Mouse (Mus musculus): Measurements from ENCODE around the gene Ndufa11. TPM values are rescaled to one million over a fixed set of nuclear protein-coding genes. Genes with fewer than 3 reads are reported as not detected.
A peak's percentile ranks its signal among the peaks of the same experiment; 100 is the strongest.

The Ndufa11 gene
- polyA plus RNA-seq, 1 experiment: 662 TPM

DNA sequence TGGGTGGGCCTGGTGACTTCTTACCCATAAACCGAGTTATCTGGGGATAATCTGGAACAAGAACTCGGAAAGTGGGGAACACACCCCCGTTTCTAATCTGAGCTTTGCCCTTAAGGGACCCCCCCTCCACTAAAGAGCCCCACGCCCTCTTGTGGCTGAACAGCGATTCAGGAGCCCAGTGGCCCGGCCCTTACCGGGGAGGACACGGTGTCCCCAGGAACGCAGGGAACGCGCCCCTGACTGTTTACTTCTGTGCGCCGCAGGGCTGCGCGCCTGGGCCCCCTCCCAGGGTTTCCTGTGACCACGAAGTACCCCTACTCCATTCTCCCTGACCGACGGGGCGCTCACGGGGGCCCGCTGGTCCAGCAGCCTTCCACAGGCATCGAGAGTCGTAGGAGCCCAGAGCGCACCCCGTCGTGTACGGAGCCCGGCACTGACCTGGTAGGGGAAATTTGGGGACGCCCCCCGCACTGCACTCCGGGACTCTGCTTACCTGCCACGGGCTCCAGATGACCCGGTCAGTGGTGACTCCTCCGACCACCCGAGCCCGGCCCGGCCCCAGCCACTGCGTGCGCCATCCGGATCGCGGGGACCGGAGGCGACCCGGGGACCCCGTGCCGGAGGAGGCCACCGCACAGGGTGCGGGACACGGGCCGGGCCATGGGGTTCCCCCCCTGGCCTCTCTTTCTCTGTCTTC lies 39.3 kb downstream of the Ndufa11 start:
- no peak for DNase-seq (ENCODE audit: low read depth, low spot score)
- 1% methylated on average over 51 of the region's 51 CpGs for WGBS

DNA sequence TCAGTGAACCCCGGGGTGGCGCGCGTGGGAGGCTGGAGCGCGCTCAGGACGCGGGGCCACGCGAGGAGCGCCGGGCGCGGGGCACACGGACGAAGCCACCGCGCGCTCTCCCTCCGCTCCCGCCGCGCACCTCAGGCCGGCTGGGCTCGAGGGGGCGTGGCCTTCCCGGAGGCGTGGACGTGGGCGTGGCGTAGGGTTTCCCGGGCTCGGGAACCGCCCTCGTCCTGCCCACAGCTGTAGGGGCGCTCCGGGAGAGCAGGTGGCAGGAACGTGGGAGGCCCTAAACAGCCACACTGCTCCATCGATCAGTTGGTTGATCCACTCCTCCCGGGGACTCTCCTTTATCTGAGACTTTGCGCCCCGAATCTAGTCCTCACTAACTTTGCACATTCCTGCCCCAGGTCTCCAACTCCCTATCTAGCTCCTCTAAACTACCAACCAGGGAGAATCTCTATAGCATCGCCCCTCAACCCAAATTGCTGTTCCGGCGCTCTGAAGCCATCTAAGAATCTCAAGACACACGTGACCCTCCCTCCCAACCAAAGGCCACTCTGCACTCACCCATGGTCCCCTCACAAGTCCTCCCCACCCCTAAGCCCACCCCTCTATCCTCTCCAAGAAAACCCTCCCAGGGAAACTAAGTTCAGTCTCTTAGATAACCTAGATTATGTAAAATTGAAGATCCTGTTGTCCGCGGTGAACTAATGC lies 40.0 kb downstream of the Ndufa11 start, which contains the start of gene Nrtn:
Nrtn (minus strand) TSS at position 115 of the 708 bp plus-strand sequence.
- WGBS: under 1% methylated on average over 47 of the region's 48 CpGs
- DNase-seq (ENCODE audit: low read depth, low spot score): peak; percentile 66

DNA sequence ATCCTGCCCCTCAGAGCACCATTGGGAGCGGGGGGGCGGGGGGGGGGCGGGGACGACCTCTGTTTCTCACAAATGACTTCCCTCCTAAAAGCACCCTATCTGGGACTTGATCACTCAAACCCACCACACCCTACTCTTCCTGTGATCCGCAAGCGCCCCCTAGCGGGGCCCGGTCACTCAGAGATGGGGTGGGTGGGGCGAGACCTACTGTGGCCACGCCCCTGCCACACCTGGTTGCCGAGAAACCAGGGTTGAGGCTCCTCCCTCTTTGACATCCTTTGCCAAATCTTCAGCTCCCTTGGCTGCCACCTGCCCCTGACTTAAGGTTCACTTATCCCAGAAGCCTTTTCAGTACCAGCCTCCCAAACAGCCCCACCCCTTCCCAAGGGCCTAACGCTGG lies 40.6 kb downstream of the Ndufa11 start:
- DNase-seq (ENCODE audit: low read depth, low spot score): peak; percentile 53
- WGBS: 3% methylated on average over 12 of the region's 12 CpGs

DNA sequence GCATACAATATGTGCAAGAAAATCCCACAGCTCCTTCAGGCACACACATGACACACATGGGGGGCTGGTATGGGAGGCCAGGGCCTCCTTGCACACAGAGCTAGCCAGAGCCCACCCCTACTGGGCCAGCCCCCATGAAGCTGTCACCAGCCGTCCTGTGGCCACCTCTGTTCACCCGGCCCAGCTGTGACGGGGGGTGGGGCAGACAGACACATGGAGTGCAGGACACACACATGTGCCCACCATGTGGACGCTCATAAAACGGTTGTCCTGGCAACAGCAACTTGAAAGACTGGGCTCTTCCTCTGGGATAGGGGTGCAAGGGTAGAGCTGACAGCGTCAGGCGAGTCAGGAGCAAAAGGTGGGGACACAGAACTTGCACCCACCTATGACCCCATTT lies 41.7 kb downstream of the Ndufa11 start:
- no peak for DNase-seq (ENCODE audit: low read depth, low spot score)
- 72% methylated on average over 7 of the region's 7 CpGs for WGBS

DNA sequence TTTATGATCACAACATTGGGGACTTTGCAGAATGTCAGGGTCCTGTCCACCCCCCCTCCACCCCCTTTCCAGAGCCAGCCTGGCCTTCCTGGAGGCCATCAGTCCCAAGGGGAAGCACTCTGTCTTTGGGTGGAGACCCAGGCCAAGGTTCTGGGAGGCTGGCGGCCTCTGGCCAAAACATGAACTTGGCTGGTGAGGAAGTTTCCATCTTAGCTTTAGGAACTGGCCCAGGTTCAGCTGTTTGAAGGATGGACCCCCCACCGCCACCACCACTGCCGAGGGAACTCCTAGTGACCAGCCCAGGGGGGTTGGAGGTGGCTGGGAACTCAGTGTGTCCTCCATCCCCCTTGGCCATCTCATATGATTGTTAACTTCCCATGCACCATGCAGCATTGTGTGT lies 43.5 kb downstream of the Ndufa11 start:
- WGBS: 64% methylated on average over 3 of the region's 3 CpGs

DNA sequence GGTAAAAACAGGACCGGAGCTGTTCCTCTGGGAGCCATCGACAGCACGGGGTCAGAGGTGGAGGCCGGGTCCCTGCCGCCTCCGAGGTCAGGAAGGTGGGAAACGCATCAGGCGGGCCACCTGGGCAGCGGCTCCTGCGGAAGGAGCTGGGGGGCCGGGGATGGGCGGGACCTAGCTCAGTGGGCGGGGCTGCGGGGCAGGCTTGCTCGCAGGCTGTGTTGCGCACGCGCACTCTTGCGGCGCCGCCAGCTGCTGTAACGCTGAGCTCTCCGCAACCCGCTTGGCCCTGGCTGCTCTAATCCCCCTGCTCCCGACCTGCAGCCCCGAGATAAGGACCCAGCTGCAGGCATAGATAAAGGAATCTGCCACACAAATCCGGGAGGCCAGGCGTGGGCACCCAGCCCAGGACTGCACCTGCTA lies 44.4 kb downstream of the Ndufa11 start:
- under 1% methylated on average over 28 of the region's 28 CpGs for whole genome bisulfite sequencing
- no peak for DNase-seq (ENCODE audit: low read depth, low spot score)

More for the DNA sequence above, 43.5 kb downstream of the Ndufa11 start:
- no peak for DNase-seq (ENCODE audit: low read depth, low spot score)

DNA sequence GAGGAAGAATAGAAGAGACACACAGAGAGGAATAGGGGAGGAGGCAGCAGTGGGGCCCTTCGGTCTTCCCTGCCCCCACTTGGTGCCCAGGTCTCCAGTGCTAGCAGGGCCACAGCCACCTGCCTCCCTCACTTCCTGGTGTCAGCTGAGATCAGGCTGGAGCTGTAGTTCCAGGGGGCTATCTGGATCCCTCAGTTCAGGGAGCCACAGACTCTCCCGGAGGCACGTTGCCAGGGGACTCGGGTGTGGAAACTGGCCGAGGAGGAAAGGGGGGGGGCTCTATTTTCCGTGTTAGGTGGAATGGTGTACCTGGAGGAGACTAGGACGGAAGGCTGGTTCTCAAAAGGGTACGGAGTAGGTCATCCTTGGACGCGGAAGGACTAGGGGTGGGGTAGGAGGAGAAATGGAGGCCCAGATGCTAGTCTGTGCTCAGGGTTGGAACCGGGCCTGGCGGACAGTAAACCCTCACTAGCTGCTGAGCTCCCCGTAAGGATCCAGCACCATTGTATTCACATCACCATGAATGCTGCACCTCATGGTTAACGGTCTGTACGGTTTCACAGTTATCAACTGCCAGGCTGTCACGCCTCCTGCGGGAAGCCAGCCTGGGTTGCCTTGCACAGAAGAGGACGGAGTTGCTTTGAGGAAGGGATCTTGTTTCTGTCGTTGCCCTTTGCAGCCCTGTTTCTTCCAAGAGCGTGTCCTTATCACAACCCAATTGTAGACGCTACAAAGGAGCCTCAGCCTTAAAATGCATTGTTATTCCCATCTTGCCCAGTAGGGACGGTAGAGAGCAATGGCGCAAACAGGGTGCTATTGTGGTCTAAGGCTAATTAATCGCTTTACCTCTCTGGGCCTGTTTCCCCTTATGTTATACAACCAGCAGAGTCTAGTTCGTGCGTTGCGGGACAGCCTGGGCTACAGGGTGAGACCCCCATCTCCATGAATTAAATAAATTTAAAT lies 45.5 kb downstream of the Ndufa11 start:
- DNase-seq (ENCODE audit: low read depth, low spot score): peak; percentile 70
- 27% methylated on average over 27 of the region's 27 CpGs for WGBS

DNA sequence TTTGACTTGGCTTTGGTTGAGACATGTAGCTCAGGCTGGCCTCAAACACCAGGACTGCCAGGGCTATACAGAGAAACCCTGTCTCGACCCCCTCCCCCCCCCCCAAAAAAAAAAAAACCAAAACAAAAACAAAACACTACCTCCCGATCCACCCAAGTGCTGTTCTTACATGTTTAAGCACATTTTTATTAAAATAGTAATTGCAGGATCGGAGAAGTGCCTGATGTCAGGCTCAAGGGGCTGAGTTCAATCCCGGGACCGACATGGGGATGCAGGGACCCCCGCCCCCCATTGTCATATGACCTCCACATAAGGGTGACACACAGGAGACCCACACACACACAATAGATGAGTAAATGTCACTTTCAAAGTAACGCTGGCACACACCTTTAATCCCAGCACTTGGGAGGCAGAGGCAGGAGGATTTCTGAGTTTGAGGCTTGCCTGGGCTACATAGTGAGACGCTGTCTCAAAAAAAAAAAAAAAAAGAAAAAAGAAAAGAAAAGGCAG lies 46.2 kb downstream of the Ndufa11 start:
- DNase-seq (ENCODE audit: low read depth, low spot score): no peak
- 66% methylated on average over 8 of the region's 8 CpGs for WGBS

DNA sequence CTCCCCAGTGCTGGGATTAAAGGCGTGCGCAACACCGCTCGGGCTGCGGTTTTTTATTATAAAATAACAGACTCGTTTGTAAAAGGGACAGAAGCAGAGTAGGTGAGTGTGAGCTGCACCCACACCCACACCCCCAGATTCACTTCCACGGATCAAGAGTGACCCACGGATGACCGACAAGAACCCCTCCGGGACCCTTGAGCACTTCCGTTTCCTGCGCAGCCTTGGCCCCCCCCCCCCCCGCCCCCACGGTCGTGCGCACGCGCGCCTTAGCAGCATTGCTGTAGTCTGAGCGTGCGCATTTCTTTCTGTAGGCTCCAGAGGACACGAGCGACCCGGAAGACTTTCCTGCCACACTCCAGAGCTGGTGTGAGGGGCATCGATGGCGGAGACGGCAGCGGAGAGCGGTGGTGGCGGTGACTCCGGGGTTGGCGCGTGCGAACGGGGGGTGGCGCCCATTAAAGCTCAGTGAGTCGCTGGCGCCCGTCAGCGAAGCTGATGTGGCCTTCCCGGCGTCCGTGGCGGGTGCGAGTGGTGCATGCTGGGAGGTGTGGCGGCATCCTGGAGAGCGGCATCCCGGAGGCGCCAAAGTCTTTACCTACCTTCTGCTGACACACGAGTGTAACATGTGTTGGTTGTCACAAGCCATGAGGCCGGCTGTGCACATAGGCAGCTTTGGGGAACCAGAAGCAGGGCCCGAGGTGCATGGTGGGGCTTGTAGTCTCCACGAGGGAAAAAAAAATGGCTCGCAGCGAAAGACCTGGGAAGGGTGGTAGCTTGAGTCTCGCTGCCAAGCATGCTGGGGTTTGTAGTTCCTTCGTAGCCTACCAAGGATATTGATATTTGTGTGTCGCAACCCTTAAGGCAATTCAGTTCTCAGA lies 47.1 kb downstream of the Ndufa11 start, which contains the start of gene Dus3l:
Dus3l (plus strand) TSS at position 284 of the 881 bp plus-strand sequence.
- peak; percentile 61 for DNase-seq (ENCODE audit: low read depth, low spot score)
- WGBS: 1% methylated on average over 58 of the region's 58 CpGs

DNA sequence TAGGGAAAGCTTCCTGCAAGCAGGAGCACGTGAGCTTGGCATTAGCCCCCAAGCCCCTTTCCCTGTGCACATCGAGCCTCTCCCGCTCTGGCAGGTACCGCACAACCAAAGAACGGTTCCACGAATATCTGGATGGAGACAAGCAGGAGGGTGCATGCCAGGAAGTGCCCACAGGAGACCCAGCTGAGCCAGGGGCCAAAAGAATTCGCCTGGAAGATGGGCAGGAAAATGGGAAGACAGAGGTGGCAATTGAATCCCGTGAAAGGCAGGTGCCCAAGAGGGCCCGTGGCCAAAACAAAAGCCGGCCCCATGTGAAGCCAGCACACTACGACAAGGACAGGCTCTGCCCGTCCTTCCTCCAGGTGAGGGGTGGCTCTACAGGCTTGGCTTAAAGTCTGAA lies 47.9 kb downstream of the Ndufa11 start:
- no peak for DNase-seq (ENCODE audit: low read depth, low spot score)
- 25% methylated on average over 12 of the region's 12 CpGs for WGBS

DNA sequence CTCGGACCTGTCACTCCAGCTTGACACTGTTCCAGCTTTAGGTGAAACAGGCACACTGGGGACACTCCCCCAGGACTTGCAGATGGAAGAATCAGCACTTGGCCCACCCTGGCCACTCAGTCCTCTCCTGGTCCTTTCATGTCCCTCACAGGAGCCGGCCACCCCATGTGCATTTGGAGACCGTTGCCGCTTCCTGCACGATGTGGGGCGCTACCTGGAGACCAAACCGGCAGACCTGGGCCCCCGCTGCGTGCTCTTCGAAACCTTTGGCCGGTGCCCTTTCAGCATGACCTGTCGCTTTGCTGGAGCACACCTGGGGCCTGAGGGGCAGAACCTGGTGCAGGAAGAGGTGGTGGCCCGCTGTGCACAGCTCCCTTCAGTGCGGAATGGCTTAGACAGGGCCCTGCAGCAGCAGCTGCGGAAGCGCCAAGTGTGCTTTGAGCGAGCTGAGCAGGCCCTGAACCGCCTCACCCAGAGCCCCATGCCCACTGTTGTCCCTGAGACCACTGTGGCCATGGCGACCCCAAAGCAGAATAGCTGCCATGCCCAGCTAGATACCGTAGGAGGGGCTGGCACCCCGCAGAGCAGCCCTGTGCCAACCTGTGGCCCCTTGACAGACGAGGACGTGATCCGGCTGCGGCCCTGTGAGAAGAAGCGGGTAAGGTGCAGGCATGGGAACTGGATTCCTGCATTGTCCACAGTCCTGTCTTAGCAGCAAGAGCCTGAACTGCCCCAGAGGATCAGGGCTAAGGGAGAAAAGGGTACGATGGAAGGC lies 49.3 kb downstream of the Ndufa11 start:
- WGBS: 96% methylated on average over 27 of the region's 27 CpGs
- no peak for DNase-seq (ENCODE audit: low read depth, low spot score)

DNA sequence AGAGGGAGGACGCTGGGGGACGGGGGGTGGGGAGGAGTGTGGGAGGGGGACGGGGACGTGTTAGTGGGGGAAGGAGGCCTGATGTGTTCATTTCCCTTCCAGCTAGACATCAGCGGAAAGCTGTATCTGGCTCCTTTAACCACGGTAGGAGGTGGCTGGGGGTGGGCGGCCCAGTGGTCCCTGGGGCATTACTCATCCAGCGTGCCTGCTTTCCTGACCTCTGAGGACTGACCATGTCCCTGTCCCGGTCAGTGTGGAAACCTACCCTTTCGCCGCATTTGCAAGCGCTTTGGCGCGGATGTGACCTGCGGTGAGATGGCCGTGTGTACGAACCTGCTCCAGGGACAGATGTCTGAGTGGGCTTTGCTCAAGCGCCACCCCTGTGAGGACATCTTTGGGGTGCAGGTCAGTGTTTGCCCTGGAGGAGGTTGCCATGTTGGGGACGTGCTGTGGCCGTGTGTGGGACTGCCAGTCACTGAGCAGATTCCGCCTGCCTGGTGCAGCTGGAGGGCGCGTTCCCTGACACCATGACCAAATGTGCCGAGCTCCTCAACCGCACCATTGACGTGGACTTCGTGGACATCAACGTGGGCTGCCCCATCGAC lies 50.1 kb downstream of the Ndufa11 start:
- no peak for DNase-seq (ENCODE audit: low read depth, low spot score)
- 95% methylated on average over 29 of the region's 29 CpGs for WGBS

DNA sequence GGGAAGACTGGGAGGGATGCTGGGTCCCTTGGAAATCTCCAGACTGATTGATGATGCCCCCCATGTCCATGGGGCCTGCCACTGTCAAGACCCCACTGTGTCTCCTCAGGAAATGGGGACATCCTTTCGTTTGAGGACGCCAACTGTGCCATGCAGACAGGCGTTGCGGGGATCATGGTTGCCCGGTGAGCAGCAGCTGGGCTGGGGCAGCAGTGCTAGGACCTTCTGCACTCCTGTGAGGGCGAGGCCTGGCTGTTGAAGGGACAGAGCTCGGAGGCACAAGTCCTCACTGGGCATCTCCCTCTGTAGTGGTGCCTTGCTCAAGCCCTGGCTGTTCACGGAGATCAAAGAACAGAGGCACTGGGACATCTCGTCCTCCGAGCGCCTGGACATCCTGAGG lies 51.4 kb downstream of the Ndufa11 start:
- DNase-seq (ENCODE audit: low read depth, low spot score): no peak
- 90% methylated on average over 11 of the region's 11 CpGs for WGBS

DNA sequence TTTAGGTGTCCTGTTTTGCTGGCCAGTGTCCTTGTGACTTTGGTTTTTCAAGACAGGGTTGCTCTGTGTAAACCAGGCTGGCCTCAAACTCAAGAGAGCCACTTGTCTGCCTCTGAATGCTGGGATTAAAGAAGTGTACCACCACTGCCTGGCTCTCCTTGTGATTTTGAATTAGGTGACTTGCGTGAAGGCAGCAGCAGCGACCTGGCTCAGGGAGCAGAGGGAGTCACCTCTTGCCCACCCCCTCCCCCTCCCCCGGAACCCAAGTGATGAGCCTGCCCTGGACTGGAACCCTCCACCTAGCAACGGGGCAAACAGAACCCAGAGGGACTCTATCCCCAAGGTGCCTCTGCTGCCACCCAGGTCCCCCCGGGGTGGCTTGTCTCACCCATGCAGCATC lies 52.4 kb downstream of the Ndufa11 start, which contains the start of gene Prr22:
Prr22 (plus strand) TSS at position 301 of the 400 bp plus-strand sequence.
- 95% methylated on average over 5 of the region's 5 CpGs for WGBS
- DNase-seq (ENCODE audit: low read depth, low spot score): no peak
